Mouse (Mus musculus) layer of hippocampus, adult 8-10 months (tissue): ENCODE measurements around the gene Hao2. TPM values are rescaled to one million over a fixed set of nuclear protein-coding genes. Genes with fewer than 3 reads are reported as not detected.

Experiments used
- DNase-seq, 2 experiments: peaks; one replicate each; pipeline ENCODE4 v3.0.0; 2022; ENCODE audit warnings: low spot score in 2 of 2
- total RNA-seq, 4 experiments: library from RNA; stranded (reverse); gene quantifications; 2 replicates each; pipeline ENCODE4 v1.2.4; 2022

The Hao2 gene
- total RNA-seq, result not detected

DNA sequence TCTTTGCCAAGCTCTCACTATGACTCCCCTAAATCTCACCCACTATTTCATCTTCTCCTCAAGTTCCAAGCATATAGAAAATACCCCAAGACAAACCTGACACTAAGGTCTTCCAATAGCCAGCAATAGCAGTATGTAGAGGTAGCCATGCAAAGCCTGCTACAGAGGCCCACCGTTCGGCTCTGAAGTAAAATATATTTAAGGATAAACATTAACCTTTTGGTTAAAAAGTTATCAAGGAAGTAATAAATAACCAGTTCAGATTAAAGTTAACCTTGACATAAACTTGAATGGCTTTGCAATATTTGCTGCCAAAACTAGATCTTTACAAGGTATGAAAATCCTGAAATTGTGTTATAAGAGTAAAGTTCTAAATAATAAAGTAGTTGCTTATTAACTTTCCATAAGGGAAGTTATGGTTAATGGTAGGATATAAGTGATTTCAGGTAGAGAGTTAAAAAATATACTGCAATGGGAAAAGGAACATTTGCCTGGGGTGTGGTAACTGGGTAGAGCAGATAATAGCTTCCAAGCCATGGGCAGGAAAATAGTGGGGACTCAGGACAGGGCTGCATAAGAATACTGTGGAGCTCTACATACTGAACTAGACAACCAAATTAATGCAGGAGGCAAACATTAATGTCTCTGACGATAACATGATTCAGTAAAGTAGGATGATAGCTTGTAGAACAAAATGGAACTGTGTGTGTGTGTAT, at the start of gene Hao2:
Gene Hao2 (minus strand): TSS at position 183 of the 716 bp plus-strand sequence.
- no peak for DNase-seq

- no peak for DNase-seq
Observed at GRCm38 (mm10) chr3:98941601-98942000, 48.6 kb upstream of the Hao2 start.

DNA sequence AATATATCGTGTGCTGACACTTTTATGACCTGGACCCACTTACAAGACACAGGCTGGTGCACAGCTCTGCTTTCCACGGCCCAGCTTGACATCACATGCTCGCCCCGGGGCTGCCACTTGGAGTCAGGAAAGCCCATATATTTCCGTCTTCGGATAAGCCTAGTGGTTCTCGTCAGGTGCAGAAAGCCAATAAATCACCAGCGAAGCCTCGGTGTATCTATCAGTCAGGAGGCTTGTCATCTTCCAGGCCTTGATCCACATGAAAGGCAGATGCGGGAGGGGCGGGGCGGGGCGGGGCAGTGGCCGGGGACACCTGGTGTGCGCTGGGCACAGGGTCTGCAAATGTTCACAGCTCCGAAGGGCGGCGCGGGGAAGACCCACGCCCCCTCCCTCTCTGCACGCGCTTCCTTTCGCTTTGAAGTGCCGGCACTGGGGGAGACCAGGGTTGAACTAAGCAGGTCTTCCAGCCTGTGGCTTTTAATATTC, 48.1 kb upstream of the Hao2 start:
- no peak for DNase-seq

DNA sequence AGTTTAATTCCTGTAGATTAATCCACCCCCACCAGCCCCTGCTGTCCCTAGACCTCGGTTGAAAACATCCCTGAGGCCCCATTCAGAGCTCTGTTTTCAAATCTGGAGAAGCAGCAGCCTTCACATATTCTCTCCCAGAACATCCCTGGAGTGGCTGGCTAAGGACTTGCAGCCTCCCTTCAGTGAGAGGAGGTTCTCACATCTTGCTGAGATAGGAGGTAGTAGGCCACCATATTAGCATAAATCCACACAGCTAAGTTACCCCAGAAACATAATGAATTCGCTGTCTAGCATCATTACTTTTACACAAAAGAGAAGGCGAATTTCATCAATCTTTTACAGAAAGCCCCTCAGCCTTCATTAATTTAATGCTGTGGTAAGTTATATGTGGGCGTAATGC, 47.2 kb upstream of the Hao2 start:
- DNase-seq, result no peak

DNA sequence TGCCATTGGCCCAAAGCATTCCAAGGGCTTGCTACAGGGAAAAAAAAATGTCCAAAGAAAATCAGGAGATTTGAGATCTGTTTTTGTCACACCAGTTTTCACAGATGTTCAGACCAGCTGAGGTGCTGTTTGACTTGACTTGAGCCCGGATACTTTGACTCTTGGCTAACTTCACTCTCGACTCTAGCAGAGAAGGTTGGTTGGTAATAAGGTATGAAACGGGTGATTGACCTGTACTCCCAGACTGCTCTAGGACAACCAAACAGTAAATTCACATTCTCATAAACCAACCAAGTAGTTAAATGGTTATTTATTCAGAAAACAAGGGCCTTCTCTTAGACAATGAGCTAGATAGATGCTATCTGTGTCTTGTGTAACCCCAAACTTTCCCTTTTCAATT, 43.4 kb upstream of the Hao2 start:
- DNase-seq, result no peak

DNA sequence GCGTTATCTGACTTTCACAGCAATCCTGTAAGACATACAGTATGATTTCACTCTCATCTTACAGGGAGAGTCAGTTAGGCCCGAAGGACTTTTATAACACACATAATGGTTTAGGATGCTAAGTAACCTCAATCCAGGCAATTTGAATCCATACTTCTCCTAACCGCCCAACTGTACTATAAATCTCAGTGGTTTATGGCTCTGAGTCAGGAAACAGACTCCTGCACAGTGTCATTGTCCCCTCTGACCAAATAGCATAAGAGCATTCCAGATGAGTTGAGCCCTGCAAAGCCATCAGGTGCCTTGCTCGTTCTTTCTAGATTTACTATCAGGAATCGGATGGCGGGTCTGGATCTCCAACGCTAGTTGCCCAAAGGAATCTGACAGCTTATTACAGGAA, 41.6 kb upstream of the Hao2 start:
- DNase-seq, result no peak

DNA sequence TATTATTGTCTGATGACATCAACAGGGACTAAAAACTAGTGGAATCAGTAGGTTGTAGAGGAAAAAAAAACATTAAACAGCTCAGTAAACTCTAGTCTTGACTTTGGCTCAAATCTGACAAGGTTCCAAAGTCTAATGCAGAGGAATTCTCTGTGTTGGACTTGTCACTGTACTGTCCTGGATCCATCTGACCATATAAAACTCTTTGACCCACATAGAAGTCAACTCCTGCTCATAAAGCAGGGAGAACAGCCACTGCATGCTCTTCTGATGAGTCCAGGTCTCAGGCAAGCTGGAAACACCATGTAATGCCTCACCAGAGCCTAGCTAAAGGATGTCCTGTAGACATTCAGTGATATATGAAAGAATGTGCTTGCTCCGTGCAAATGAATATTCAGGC, 41.0 kb upstream of the Hao2 start:
- DNase-seq, result no peak

GRCm38 (mm10) chr3:98932421-98932820, 39.4 kb upstream of the Hao2 start:
- no peak for DNase-seq

GRCm38 (mm10) chr3:98931836-98932235, 38.8 kb upstream of the Hao2 start:
- no peak for DNase-seq

GRCm38 (mm10) chr3:98920417-98920816, 27.4 kb upstream of the Hao2 start:
- DNase-seq, result no peak

- no peak for DNase-seq
Observed at GRCm38 (mm10) chr3:98917260-98917659, 24.2 kb upstream of the Hao2 start.

GRCm38 (mm10) chr3:98916856-98917255, 23.8 kb upstream of the Hao2 start:
- DNase-seq, result no peak

DNA sequence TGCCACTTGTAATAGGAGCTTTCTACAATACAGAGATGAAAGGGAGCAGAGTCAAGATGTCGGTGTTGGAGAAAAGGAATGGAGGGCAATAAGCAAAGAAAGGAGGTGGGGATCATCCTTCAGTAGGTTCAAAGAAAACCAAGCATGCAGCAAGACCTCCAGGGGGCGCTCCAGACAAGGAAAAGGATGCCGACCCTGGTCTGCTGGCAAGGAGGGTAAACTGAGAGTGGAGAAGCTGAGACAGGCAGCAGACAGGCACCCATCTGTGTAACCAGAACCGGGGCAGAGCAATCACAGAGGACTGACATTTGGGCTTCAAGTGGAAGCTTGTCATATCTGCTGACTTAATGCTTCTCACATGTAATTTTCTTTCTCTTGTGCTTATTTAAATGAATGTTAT, 22.6 kb upstream of the Hao2 start:
- DNase-seq, result peak; percentile 13 to 44

DNA sequence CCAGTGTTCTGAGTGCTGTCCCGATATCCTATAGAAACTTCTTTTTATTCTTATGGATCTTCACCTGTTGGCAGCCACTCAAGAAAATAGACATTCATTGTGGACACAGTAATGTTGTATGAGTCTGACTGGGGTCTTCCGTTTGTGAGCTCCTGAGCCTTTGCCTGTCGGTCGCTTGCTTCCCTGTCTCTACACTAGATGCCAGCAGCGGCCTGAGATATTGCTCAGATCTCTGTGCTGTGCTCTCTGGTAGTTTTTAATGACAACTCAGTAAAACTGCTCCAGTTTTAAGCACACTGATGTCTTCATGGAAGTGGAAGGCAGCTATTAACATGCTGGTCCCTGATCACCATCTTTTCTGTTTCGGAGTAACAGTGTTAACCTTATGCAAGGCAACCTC, 20.6 kb upstream of the Hao2 start:
- no peak for DNase-seq

DNA sequence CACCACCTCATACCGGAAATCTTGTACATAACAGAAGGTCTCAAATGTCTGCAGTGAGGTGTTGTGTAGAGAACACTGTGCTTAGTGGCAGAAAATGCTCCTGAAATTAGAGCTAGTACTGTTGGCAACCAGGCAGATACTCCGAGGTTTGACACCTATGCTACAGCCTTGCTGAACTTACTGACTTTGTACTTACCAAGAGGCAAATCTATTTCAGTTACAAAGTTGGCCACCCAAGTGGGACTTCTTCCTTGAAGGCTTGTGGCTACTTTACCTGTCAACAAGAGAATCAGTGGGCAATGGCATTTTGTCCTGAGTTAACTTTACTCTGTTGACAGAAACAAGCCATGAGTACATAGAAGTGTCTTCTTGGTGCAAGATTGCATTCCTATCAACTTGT, 4.6 kb upstream of the Hao2 start:
- no peak for DNase-seq

GRCm38 (mm10) chr3:98895071-98895601, 2.1 kb upstream of the Hao2 start:
- DNase-seq, result peak in 1 of 2 experiments; percentile 3

DNA sequence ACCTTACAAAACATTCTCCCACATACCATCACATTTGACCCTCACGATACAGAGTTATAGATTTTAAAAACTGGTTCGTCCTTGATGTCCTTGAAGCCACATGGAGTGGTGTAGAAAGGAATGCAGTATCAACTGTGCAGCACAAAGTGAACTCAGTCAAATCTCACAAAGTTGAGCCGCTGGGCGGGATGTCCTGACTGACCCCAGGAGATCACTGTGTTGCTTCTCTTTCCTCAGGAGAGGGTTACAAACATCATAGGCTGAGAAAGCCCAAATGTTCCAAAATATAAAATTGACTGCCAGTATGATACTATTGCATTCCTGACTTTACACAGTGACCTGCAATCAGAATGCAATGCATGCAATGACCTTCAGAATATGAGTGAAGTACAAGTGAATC, 2.6 kb downstream of the Hao2 start:
- no peak for DNase-seq

- no peak for DNase-seq
Observed at GRCm38 (mm10) chr3:98888206-98888605, 4.8 kb downstream of the Hao2 start.

GRCm38 (mm10) chr3:98880831-98881230, 12.2 kb downstream of the Hao2 start:
- no peak for DNase-seq

DNA sequence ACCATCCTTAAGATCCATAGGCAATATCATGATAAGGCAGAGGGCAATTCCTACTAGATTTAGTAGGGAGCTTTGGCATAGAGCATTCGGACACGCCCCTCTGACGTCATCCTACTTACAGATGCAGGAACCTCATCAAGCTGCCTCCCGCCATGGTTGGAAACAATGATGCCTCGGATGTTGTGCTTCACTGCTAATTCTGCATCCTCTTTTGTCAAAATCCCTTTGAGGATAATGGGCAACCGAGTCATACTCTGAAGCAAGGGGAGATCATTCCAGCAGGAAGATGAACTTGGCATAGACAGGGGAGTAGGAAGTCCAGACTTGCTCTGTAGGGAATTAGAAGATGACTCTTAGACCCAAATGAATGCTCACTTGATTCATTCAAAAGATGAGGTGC, 12.8 kb downstream of the Hao2 start:
- no peak for DNase-seq

DNA sequence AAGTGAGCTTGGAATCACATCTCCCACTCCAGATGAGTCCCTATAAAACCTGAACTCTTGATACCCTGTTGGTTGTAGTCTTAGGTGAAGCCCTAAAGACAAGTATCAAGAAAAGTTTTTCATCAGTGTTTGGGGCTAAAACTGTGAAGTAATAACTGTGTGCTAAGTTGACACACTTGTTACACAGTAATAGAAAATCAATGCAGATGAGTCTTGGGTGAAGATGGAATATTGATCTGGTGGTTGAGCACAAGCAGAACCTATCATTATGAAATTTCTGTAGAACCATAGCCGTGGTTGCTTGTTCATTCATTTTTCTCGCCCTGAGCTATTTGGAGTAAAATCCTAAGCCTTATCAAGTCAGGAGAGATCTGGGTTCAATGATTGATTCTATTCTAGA, 24.8 kb downstream of the Hao2 start:
- no peak for DNase-seq

- DNase-seq, result no peak
Observed at GRCm38 (mm10) chr3:98862800-98863199, 30.2 kb downstream of the Hao2 start.

GRCm38 (mm10) chr3:98859576-98859975, 33.5 kb downstream of the Hao2 start, which contains the start of gene Hsd3b1:
Gene Hsd3b1 (minus strand): TSS chr3:98859794.
- no peak for DNase-seq
